Comparison of ENCODE assay signal across 17 mouse cellular contexts in the genomic region with DNA sequence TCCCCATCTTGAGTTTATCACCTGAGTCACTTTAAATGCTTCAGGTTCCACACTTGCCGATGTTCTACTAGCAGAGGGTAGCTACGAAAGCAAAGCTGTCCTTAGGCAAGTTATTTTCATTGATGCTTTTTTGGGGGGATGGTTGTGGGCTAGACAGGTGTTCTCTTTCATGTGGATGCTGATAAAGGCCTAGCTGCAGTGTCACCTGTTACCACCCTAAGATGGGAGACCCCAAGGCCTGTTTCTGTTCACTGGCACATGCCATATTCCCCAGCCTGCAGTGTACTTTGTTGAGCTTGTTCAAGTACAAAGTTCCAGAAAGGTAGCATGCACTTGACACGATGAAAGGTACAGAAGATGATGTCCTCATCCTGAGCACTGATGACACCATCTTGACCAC.
"Had no signal": no experiment of that assay in that cellular context is flagged by ENCODE, and none has a peak within 500 bp of the region (broad histone marks: within the 10 kb centered on the region; RNA-seq: fewer than 3 reads in every experiment).

No protein-coding gene starts in this region.

- H3K27me3 ChIP-seq: liver, embryonic 13.5 days; liver, embryonic 15.5 days; lung, embryonic 15.5 days; megakaryocyte, embryonic 14.5 days; midbrain, embryonic 13.5 days; midbrain, embryonic 15.5 days; neural tube, embryonic 12.5 days; stomach, embryonic 15.5 days had no signal

- H3K27ac ChIP-seq: liver, embryonic 13.5 days; liver, embryonic 15.5 days; lung, embryonic 15.5 days; macrophage; midbrain, embryonic 13.5 days; midbrain, embryonic 15.5 days; neural tube, embryonic 12.5 days; stomach, embryonic 15.5 days; stomach, postnatal 0 days had no signal

- H3K9me3 ChIP-seq: liver, embryonic 13.5 days; liver, embryonic 15.5 days; lung, embryonic 15.5 days; midbrain, embryonic 15.5 days; neural tube, embryonic 12.5 days; stomach, embryonic 15.5 days had no signal

- DNase-seq: liver, embryonic 13.5 days; liver, postnatal 0 days; lung, adult 2 months; lung, postnatal 14 days; lung, postnatal 36 days; right cerebral cortex, postnatal 14 days had no signal

- ATAC-seq: liver, postnatal 0 days; lung, postnatal 0 days; midbrain, embryonic 13.5 days; midbrain, embryonic 15.5 days had no signal

- H3K4me1 ChIP-seq: liver, embryonic 13.5 days; liver, embryonic 15.5 days; lung, embryonic 15.5 days; megakaryocyte, embryonic 14.5 days; midbrain, embryonic 13.5 days; midbrain, embryonic 15.5 days; neural tube, embryonic 12.5 days; stomach, embryonic 15.5 days had no signal

- H3K36me3 ChIP-seq: liver, embryonic 13.5 days; liver, embryonic 15.5 days; lung, embryonic 15.5 days; midbrain, embryonic 13.5 days; midbrain, embryonic 15.5 days; neural tube, embryonic 12.5 days; stomach, embryonic 15.5 days had no signal

- H3K4me3 ChIP-seq: liver, embryonic 13.5 days; liver, embryonic 15.5 days; lung, embryonic 15.5 days; megakaryocyte, embryonic 14.5 days; midbrain, embryonic 13.5 days; midbrain, embryonic 15.5 days; neural tube, embryonic 12.5 days; stomach, embryonic 15.5 days had no signal

- H3K4me2 ChIP-seq: liver, embryonic 13.5 days; liver, embryonic 15.5 days; lung, embryonic 15.5 days; midbrain, embryonic 11.5 days; midbrain, embryonic 13.5 days; midbrain, embryonic 15.5 days; neural tube, embryonic 12.5 days; stomach, embryonic 15.5 days had no signal

- H3K9ac ChIP-seq: liver, embryonic 13.5 days; liver, embryonic 15.5 days; liver, postnatal 0 days; lung, embryonic 15.5 days; midbrain, embryonic 13.5 days; midbrain, embryonic 15.5 days; neural tube, embryonic 12.5 days; stomach, embryonic 15.5 days had no signal
